Mouse (Mus musculus): ENCODE results near the gene Rcan3.

Rcan3 gene

GRCm38 (mm10) chr4:135433443-135434394 is at the start of gene Rcan3:
TSS of gene Rcan3 (minus strand) at chr4:135433853.
- DNase-seq (ENCODE audit: low read depth, low spot score) = peak; percentile 84

DNA sequence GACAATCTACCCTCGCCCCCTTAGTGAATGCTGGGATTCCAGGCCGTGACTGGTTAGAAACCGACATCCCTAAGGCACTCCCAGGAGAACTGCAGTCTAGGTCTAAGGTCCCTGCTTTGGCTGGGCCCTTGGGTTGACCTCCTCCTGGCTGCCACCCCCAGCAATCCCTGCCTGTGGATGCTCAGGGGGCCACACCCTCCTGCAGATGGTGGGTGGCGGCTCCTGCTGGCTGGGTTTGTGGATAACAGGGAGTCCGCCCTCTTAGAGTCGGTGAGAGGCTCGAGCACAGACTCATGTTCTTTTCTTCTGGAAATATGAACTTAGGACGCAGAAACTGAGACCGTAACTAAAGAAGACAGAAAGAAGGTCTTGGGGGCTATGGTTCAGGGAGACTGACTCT is 46.7 kb upstream of the Rcan3 start:
- no peak for DNase-seq (ENCODE audit: low read depth, low spot score)

GRCm38 (mm10) chr4:135477851-135478250 is 44.2 kb upstream of the Rcan3 start:
- DNase-seq (ENCODE audit: low read depth, low spot score) = no peak

DNA sequence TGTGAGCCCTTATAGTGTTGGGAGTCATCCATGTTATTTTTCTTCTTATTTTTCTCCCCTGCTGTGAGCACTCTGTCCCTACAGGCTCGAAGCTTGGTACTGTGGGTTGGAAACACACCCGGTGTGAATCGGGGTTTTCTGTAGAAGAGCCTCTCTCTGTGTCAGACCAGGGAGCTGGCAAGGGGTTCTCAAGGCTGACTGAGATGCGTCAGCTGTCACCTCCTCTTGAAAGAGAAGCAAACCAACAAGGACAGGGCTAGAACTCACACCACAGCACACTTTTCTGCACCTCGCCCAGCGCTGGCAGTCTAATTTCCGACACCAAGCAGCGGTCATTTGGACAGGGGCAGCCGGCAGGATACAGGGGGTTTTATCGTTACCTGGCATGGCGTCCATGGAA is 29.8 kb upstream of the Rcan3 start:
- DNase-seq (ENCODE audit: low read depth, low spot score) = no peak

GRCm38 (mm10) chr4:135453572-135453971 is 19.9 kb upstream of the Rcan3 start:
- no peak for DNase-seq (ENCODE audit: low read depth, low spot score)

- no peak for DNase-seq (ENCODE audit: low read depth, low spot score)
Observed at GRCm38 (mm10) chr4:135453164-135453563, 19.5 kb upstream of the Rcan3 start.

DNA sequence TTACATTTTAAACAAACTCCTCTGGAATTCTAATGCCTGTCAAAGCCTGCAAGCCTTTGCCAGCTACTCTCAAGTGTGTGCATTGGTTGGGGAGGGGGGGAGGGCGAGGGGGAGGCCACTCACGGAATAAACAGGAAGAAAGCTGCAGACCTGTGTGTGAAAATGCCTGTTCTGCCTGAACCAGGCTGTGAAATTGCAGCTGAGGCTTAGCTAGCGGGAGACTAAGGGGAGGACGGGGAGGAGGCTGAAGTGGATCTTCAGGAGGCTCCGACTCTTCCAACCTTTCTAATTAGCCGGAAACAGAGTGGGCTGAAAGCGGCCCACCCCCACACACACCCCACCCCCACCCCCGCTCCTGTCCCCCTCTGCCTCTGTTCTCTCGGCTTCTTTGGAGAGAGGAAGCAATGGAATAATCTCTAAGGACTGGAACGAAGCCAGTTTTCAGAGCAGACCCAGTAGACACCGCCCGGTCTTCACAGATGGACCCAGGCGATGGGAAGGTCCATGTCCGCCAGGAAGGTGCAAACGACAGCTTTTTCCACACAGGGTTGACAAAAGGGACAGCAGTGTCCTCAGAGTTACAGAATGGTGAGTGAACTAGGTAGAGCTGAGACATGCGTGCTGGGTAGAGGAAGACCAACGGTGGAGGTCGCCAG is 17.8 kb upstream of the Rcan3 start:
- no peak for DNase-seq (ENCODE audit: low read depth, low spot score)

DNA sequence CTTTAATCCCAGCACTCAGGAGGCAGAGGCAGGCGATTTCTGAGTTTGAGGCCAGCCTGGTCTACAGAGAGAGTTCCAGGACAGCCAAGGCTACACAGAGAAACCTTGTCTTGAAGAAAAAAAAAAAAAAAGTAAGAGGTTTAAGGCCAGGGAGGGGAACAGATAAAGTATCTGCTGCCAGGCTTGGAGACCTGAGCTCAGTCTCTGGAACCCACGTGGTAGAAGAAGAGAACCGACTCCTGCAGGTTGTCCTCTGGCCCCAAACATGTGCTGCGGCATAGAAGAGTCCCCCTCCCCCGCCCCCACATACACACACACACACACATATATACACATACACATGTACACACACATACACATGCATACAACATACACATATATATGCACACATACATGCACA is 8.8 kb upstream of the Rcan3 start:
- no peak for DNase-seq (ENCODE audit: low read depth, low spot score)

DNA sequence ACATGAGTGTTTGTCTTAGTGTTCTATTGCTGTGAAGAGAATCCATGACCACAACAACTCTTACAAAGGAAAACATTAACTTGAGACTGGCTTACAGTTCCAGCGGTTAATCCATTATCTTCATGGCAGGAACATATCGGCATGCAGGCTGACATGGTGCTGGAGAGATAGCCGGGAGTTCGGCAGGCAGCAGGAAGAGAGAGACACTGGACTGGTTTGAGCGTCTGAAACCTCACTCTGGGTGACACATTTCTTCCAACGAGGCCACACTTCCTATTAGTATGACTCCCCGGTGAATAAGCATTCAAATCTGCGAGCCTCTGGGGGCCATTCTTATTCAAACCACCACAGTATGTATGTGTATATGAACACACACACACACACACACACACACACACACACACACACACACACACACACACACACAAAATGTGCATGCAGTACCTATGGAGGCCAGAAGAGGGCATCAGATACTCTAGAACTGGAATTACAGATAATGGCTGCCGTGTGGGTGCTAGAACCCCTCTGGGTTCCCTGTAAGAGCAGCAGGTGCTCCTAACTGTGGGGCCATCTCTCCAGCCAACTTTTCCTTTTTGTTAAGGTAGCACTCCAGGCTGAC is 6.4 kb upstream of the Rcan3 start:
- no peak for DNase-seq (ENCODE audit: low read depth, low spot score)

DNA sequence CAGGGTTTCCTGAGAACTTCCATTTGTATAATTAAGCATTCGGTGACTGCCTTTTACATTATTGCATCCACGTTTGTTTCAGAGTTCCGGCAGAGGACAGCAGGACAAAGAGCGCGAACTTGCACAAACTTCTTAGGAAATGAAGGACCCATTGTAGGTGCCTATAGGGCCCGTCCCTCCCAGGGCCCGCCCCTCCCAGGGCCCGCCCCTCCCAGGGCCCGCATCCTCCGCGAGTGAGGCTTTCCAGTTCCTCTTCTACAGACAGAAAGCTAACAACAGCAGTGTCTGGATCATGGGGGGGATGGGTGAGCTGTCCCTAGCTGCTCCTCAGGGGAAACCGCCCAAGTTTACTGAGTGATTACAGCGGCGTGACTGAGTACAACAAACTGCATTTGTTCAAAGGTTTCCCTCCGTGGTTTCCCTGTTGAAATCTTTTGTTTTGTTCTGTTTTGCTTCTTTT is 5.6 kb upstream of the Rcan3 start:
- no peak for DNase-seq (ENCODE audit: low read depth, low spot score)

GRCm38 (mm10) chr4:135437924-135438323 is 4.3 kb upstream of the Rcan3 start:
- DNase-seq (ENCODE audit: low read depth, low spot score) = no peak

DNA sequence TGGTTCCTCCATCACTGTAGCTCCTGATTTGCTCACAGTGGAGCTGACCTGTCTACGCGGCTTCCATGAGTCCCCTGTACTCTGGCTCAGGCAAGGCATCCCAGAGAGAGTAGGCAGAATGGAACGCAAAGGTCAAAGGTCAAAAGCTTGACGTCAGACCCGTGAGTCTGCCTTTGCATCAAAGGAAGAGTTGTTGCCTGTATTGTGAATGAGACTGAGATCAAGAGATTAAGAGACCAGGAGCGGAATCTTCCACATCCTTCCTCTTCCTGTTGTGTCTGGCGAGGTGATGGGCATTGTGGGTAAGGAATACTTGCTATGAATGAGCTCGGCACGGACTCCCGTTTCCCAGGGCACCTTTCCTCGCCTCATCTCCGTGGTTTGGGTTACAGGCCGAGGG is 2.6 kb upstream of the Rcan3 start:
- no peak for DNase-seq (ENCODE audit: low read depth, low spot score)

- no peak for DNase-seq (ENCODE audit: low read depth, low spot score)
Observed at GRCm38 (mm10) chr4:135434395-135434789, 739 bp upstream of the Rcan3 start.

- no peak for DNase-seq (ENCODE audit: low read depth, low spot score)
Observed at GRCm38 (mm10) chr4:135433086-135433442, 589 bp downstream of the Rcan3 start.

GRCm38 (mm10) chr4:135429990-135430760 is 3.5 kb downstream of the Rcan3 start:
- DNase-seq (ENCODE audit: low read depth, low spot score) = no peak

- no peak for DNase-seq (ENCODE audit: low read depth, low spot score)
Observed at GRCm38 (mm10) chr4:135429383-135429782, 4.3 kb downstream of the Rcan3 start.

- DNase-seq (ENCODE audit: low read depth, low spot score) = no peak
Observed at GRCm38 (mm10) chr4:135426587-135426986, 7.1 kb downstream of the Rcan3 start.

GRCm38 (mm10) chr4:135425625-135426024 is 8.0 kb downstream of the Rcan3 start:
- no peak for DNase-seq (ENCODE audit: low read depth, low spot score)

DNA sequence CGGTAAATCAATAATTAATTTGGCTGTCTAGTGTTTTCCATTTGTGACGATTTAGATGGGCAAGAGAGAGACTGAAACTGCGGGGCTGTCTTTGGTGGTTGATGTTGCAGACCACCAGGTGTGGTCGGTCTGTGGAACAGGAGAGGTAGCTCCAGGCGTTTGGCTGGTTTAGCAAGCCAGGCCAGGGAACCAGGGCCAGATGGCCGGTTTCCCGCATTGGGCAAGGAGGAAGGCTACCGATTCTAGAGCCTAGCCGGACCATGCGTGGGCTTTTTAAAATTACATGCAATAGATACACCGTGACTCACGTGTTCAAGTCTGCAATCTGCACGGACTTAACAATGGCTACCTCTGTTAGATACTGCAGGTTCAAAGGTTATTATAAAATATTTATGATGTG is 12.7 kb downstream of the Rcan3 start:
- DNase-seq (ENCODE audit: low read depth, low spot score) = no peak

DNA sequence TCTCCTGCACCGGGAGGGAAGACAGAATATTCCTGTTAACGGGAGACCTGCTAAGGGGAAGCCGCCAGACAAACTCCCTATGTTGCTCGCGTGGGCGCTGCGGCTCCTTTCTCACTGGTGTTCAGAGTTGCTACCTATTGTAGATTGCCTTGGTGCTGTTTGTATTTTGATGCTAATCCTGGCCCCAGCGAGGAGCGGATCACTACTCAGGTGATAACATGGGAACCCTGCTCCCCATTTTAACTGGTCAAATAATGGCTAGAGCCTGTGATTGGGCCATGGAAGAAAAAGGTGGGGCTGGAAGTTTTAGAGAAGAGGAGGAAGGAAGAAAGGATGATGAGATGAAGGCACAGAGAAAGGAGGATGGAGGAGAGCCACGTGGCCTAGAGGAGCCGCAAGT is 13.2 kb downstream of the Rcan3 start:
- no peak for DNase-seq (ENCODE audit: low read depth, low spot score)

GRCm38 (mm10) chr4:135419996-135420395 is 13.7 kb downstream of the Rcan3 start:
- no peak for DNase-seq (ENCODE audit: low read depth, low spot score)

DNA sequence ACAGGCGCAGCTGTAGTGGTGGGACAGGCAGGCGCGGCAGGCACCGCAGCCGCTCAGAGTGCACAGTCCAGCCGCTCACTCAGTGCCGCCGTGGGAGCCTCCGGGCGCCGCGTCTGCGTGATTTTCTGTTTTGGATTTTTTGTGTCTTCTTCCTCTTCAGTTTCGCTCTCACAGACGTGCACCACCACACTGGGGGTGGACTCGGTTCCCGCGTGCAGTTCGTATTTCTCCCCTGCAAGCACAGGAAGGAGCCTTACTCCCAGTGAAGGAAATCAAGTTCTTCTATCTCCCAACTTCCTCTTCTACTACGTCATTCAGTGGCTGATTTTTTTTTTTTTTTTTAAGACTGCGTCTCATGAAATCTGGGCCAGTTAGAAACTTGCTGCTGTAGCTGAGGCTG is 17.3 kb downstream of the Rcan3 start:
- no peak for DNase-seq (ENCODE audit: low read depth, low spot score)

Data from skeletal muscle tissue, adult 2 months (tissue).